Mouse (Mus musculus): ENCODE data around the gene Gapt.
A peak's percentile ranks its signal among the peaks of the same experiment; 100 is the strongest.
"Not testable (repeated sequence)": the region's sequence is repeated elsewhere in the genome, so short reads cannot be mapped to it uniquely, and the experiment has no call there.

The Gapt gene

DNA sequence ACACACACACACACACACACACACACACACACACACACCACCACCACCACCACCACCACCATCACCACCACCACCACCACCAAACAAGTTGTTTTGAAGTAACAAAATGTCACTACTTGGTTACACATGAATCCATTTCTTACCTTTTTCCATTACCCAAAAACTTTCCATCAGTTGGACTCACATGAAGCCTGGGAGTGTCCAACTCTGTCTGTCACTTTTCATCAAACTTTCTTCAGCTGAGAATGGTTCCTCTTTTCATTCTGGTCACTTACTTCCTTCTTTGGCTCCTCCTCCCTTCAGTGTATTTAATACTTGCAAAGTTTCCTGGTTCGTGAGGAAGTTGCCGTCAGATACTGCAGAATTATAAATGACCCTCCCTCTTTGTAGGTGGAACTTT lies at the start of gene Gapt:
Gene Gapt, minus strand, starts transcription at position 259 of the 400 bp plus-strand sequence.
- DNase-seq = no peak

DNA sequence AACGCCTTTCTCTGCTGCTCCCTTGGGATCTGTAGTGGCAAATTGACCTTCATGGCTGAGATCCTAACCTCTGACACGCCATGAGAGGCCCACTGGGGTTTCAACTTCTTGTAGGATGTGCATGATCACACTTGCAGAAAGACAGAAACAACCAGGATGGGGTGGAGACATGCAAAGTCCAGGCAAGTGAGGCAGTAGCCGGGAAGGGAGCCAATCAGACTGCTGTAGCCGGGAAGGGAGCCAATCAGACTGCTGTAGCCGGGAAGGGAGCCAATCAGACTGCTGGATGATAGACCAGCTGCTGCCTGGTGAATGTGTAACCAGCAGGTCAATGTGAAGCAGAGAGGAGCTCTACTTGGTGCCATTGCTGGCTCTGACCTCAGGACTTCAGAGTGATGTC lies 49.2 kb upstream of the Gapt start:
- peak; percentile 58 for DNase-seq

DNA sequence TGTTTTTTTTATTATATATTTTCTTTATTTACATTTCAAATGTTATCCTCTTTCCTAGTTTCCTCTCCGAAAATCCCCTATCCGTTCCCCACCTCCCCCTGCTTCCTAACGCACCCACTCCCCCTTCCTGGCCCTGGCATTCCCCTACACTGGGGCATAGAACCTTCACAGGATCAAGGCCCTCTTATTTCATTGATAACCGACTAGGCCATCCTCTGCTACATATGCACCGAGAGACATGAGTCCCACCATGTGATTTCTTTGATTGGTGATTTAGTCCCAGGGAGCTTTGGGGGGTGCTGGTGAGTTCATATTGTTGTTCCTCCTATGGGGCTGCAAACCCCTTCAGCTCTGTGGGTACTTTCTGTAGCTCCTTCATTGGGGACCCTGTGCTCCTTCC lies 47.7 kb upstream of the Gapt start:
- DNase-seq = not testable (repeated sequence)

DNA sequence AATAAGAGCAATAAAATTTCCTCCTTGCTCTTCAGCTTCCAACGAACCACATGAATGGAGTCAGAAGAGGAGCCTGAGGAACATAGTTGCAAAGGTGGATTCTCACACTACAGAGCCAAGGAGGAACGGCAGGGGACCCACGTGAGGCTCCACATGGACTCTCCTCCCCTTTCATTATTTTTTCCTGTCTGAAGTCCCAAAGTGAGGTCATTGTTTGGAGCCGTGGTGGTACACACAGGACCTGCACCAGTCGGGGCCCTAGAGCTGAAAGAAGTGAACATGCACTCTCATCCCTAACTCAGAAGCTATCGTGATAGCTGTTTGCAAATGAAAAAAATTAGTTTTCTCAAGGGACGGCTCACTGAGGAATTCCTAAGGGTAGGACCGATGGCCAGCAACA lies 47.1 kb upstream of the Gapt start:
- no peak for DNase-seq

DNA sequence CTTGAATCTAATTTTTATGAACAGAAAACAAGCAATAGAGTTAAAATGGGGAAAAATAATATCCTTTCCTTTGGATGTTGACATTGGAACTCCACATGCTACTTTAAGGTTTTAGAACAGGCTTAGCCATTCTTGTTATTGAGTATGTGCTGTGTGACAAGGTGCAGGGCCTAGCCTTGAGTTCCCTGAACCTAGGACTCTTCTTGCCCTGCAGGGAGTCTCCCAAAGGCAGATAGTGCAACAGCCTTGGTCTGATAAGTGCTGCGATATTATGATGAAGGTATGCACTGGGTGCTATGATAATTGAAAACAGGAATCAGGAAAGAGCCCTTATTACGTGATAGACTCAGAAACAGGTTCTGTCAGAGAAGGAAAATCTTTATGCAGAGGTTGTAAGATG lies 44.9 kb upstream of the Gapt start:
- no peak for DNase-seq

DNA sequence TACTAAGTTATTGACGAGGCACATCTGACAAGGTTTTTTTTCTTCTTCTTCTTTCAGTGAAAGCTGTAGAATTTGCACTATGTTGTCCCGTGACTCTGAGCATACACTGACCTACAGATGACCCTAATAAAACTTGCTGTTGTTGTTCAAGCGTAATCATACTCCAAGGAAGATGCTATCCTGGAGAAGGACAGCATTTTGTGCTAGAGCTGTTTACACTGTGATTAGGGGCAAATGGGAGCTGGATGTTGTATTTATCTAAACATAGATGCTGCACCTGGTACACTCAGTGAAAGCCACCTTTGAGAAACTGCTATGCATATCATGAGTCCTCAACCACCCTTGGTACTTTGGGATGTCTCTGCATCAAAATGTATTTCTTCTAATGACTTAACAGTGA lies 44.4 kb upstream of the Gapt start:
- DNase-seq = no peak

DNA sequence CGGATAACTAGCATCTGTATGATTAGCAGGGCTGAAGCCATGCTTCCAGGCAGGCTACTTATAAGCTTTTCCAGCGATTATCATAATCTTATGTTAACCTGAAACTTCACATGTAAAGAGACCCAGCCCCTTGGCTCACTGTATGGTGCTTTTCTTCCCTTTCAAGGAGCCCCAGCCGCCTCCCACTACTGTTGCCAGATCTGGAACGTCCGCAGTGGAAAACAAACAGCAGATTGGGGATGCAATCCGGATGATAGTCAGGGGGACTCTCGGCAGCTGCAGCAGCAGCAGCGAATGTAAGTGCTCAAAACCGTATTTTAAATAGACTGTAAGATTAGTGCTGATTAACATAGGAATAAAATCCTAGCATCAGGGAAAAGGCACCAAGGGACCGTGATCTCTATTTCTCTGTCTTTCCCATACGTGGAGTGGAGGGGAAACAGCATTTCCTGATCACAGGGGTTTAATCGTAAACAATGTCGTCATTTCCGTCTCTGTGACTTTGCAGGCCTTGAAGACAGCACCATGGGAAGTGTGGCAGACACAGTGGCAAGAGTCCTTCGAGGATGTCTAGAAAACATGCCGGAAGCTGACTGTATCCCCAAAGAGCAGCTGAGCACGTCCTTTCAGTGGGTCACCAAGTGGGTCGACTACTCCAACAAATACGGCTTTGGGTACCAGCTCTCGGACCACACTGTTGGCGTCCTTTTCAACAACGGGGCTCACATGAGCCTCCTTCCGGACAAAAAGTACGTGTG lies 41.7 kb upstream of the Gapt start:
- DNase-seq = peak; percentile 5

DNA sequence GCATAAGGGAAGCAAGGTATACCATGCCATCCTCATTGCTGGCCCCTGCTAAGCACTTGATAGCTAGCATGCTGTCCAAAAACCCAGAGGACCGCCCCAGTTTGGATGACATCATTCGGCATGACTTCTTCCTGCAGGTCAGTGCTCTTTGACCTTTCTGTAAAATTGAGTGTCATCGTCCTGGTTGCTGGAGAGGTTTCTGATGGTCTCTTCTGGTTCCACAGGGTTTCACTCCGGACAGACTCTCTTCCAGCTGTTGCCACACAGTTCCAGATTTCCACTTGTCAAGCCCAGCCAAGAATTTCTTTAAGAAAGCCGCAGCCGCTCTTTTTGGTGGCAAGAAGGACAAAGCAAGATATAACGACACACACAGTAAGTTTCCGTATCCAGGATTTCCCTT lies 40.8 kb upstream of the Gapt start:
- DNase-seq = no peak

DNA sequence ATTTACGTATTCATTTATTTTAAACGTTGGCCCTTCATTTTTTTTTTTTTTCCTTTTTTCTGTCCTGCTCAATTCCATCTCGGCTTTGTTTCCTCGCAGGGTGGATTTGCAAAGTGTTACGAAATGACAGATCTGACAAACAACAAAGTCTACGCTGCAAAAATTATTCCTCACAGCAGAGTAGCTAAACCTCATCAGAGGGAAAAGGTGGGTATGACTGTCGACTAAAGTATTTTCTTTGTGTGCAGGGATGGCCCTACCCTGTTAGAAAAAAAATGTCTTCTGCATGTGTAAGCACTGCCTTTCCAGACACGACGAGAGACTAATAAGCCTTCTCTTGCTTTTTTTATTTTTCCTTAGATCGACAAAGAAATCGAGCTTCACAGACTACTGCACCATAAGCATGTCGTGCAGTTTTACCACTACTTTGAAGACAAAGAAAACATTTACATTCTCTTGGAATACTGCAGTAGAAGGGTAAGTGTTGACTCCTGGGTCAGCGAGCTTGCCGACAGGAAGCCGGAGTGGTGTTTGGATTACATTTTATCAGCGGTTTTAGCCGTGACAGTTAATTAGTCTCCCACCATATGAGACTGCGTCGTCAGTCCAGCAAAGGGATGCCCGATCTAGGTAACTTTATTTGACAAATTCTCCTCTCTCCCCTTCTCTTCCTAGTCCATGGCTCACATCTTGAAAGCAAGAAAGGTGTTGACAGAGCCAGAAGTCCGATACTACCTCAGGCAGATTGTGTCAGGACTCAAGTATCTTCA lies 39.1 kb upstream of the Gapt start:
- peak; percentile 6 for DNase-seq

DNA sequence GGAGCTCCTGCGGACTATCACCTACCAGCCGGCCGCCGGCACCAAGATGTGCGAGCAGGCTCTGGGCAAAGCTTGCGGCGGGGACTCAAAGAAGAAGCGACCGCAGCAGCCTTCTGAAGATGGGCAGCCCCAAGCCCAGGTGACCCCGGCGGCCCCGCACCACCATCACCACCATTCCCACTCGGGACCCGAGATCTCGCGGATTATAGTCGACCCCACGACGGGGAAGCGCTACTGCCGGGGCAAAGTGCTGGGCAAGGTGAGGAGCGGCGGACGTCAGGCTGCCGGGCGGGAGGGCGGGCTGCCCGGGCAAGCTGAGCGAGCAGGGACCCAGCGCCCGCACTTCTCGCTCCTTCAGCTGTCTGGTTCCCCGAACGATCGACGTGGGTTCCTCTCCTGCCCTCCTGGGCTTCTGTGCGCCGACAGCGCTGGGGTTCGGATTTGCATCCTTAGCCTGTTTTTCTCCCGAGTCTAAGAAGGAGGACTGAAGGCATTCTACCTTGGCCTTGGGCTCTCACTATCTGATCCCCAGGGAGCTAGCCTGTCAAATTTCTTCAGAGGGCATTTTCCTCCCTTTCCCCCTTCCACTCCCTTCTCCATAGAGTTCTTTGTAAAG lies 38.3 kb upstream of the Gapt start:
- DNase-seq = no peak

DNA sequence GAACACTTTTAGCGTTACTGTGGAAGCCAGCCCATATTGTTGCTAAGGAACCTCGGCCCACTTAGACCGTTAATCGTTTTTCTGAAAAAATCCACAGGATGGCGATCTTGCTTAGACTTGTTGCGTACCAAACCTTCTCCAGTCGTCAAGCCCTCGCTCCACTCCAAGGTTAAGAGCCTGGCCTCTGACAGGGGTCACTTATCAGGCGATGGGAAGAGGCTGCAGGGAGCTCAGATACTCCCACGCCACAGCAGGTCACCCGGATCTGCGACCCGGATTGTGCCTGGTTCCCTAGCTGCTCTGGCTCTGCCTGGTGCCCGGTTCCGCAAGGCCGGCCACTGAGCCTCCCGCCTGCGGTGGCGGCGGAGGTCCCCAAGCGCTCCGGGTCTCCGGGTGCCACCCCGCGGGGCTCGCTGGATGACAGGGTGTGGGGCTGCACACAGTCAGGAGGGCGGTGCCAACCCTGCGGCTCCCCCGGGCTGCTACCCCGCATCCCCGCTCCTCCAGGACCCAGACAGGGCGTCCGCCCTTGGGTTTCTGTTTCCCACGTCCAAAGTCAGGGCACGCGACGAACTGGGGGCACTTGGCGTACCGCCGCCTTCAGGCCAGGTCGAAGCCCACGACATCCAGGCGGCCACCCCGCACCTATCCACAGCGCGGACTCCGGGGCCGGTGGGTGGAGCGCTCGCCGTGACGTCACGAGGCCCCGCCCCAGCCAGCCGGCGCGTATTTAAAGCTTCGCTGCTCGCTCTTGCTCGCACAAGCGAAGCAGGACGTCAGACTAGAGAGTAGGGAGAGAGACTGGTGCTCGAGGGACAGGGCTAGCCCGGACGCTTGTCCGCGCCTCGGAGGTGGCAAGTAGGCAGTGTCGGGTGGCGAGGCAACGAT lies 37.5 kb upstream of the Gapt start, which contains the start of gene Plk2:
Gene Plk2, plus strand, starts transcription at position 756 of the 888 bp plus-strand sequence.
- peak; percentile 95 for DNase-seq

DNA sequence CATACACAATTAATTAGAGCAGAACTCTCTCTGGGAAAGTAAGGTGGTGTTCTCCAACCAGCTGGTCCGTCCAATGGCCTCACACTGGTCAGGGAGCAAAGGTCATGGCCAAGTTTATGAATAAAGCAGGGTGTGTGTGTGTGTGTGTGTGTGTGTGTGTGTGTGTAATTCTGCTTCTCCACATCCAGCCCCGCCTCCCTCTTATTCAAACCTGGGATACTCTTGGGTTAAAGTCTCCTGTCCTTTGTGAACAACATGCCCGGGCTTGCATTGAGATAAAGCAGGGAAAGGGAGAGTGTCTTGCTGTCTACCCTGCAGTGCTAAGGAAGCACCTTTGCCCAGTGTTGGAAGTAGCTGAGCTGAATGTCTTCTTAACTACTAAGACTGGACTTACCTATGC lies 35.6 kb upstream of the Gapt start:
- peak; percentile 12 for DNase-seq

DNA sequence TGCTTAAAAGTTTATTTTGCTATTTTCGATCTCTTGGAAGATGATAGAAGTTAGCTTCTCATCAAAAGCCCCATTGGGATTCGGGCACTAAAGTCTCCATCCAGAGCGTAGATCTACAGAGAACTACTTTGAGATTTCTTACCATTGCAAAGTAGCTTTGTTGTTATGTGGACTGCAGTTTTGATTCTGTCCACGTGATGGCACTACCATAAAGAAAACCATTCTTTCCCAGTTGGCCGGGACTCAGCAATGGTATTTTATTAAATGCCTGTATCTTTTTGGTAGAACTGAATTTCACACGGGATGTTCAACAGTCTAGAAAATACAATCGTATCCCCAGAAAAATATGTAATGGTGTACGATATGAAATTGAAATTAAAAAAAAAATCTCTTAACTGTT lies 35.2 kb upstream of the Gapt start:
- peak; percentile 67 for DNase-seq

DNA sequence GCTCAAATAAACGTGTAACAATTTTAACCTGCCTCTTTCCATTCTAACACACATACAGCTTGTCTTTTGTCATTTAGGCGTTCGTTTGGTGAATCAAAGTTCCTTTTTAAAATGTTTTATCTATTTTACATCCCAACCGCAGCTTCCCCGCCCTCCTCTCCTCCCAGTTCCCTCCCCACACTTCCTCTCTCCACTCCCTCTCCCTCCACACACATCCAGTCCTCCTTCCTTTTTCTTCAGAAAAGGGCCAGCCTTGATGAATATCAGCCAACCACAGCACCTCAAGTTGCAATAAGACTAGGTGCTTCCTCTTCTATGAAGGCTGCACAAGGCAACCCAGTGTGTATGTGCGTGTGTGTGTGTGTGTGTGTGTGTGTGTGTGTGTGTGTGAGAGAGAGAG lies 27.5 kb upstream of the Gapt start:
- no peak for DNase-seq

DNA sequence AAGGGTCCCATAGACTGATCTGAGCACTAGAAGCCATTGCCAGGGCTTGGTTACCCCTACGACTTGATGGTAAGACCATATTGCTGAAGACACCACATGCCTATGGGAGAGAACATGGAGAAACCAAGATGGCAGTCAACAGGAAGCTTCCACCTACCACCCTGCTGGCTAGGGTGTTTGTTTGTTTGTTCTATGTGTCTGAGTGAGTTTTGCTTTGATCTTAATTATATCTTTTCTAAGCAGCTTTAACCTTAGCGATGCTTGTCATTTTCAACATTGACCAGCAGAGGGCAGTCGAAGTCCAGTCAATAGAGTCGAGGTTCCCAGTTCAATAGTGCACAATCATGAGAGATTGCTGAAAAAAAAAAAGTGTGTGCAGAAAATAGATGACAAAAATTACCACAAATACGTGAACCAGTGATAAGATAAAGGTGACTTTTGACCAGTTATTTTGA lies 25.5 kb upstream of the Gapt start:
- DNase-seq = peak; percentile 31

DNA sequence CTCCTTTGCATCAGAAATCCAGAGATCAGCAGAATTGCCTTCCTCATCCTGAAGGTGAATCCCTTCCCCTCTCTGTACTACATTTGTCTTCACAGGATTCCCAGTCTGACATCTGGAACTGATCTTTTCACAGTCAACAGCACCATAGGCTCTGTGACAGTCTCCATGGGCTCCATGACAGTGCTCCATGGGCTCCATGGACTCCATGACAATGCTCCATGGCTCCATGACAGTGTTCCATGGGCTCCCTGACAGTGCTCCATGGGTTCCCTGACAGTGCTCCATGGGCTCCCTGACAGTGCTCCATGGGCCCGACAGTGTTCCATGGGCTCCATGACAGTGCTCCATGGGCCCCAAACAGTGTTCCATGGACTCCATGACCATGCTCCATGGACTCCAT lies 12.7 kb upstream of the Gapt start:
- DNase-seq = no peak

DNA sequence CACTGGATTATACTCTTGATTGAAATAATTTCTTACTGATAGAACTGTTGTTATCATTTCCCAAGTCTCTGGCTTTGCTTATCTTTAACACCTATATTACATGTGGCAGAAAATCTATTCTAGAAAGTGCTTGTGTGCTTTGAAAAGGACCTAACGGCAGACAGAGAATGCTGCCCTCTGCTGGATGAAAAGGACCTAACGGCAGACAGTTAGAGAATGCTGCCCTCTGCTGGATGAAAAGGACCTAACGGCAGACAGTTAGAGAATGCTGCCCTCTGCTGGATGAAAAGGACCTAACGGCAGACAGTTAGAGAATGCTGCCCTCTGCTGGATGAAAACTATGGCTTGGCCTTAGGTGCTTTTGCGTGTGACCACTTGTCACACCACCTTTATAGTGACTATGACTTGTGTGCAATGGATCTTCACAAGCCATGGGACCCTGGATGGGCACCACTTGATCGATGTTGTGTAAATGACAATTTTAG lies 11.6 kb upstream of the Gapt start:
- DNase-seq = peak; percentile 71

DNA sequence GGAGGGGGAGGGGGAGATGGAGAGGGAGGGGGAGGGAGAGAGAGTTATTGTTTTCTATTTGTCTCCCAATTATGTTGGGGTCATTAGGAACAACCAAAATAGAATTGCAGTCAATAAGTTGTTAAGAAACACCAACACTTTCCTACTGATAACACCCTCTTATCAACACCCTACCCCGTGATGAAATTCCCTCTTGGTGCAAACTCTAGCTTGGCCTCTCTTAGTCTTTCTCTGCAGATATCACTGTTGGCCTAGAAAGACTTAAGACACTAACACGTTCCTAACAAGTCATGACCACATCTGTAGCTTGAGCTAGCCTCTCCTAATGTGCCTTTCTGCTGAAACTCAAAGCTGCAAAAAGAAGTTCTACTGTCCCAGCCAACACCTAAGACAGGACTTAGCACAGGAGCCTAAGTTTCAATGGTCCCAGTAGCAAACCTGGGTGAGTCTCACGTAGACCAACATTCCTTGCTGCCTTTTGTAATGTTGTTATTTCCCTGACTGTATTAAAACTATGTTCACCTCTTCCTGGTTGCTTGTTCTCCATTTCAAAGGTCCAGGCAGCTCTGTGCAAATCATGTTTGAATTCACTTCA lies 11.1 kb upstream of the Gapt start:
- no peak for DNase-seq

DNA sequence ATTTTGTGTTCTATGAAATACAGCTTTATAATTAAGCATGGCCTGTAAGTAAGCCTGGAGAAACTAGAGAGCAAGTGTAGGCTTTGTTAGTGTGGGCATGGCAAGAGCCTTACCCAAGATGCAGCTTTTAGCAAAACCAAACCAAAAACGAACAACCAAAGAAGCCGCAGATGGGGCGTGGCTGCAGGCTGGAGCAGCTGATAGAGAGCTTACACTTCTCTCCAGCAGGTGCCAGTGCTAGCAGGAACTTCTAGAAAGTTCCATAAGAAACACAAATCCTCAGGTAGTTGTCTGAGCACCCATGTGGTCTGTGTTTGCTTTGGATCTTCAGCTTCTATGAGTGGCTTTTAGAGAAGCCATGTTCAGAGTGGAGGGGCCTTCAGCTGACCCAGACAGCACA lies 9.5 kb upstream of the Gapt start:
- DNase-seq = no peak

DNA sequence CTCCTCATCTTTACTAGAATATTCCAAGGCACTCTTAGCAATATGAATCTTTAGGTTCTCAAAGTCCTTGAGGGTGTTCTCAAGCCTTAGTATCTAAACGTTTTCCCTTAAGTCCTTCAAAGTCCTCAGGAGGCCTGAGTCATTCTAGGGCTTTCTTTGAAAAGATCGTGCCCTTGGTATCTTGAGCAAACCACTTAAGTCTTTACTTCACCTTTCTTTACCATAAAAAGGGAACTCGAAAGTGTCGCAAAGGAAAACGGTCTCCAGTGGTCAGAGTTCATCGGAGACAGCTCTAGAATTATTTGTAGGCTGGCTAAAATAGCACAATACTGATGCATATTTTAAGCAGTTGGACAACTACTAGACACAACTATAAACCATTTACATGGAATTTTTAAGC lies 6.7 kb upstream of the Gapt start:
- DNase-seq = no peak

DNA sequence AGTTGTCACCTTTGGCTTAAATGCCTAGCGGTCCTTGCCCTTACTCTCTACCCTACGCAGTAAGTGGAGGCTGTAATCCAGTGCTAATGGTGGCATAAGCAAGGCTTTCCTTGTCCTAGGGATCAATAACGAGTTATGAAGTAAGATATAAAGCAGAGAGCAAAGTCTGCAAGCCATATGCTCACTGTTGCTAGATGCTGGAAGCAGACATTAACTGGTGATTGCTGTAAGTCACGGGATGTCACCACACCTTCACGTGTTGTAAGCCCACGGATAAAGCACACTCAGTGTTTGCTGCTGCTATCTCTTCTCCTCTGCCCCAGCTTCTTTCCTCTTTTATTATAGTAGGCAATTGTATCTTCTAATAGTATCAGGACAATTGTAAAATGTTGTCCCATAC lies 5.9 kb downstream of the Gapt start:
- DNase-seq = no peak

DNA sequence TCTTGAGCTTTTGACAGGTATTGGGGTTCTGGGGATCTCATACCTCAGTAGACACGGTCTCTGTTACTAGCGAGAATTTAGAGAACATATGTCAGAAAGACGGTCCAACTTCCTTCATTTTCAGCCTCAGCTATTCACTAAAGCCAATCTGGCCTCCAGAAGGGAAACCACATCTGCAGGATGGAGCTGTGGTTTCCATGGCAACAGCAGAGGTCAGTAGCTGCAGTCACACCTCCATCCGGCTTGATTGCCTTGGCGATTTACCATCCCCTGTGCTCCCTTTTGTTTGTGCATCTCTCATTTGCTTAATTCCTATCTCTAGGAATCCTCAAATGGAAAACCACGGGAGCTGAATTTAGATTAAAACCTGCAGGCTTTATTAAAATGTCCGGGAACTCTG lies 10.3 kb downstream of the Gapt start:
- DNase-seq = no peak
